Mouse (Mus musculus) CH12F3 (cell line): ENCODE data around the gene Catsperd.

Experiments used
- in situ Hi-C: fragments of 300-500 bp; cut with MboI; formaldehyde crosslinking; loops from 2 replicates; pipeline ENCODE4 v1.14.3; 2020; ENCODE audit warnings: low sequenced_read_pairs

The Catsperd gene

GRCm38 (mm10) chr17:56708692-56709091, 80.7 kb downstream of the Catsperd start:
- in situ Hi-C loops: no loop called here

GRCm38 (mm10) chr17:56709708-56710107, 81.8 kb downstream of the Catsperd start:
- in situ Hi-C loops: no loop called here
